Comparison of ENCODE assay signal across 1 mouse cellular context in genomic region chr19:4294381-4295097, GRCm38 (mm10).
A peak's percentile ranks its signal among the peaks of the same experiment; 100 is the strongest.
TF ChIP-seq lines count a peak whose summit lies in the region.

No protein-coding gene starts in this region.

TF ChIP-seq in MEL, 35 proteins besides CTCF, POLR2A, EP300 and RAD21 (continued from another document):
- TF ChIP-seq NELFE (IDR thresholded peaks at IDR 0.05; ENCODE audit: low read depth, low read length), result peak; percentile 50
- TF ChIP-seq SMC3 (IDR thresholded peaks at IDR 0.05; ENCODE audit: low read depth, low read length), result 0 out of 2 replicates have a peak, but pooled peaks have one; percentile 11
- TF ChIP-seq NRF1 (IDR thresholded peaks at IDR 0.05; ENCODE audit: insufficient read depth, low read depth, low read length, poor library complexity, severe bottlenecking), result no peak
- TF ChIP-seq POLR2AphosphoS2 (IDR thresholded peaks at IDR 0.05; ENCODE audit: low read length), result no peak
- 0 out of 2 replicates have a peak, but pooled peaks have one; percentile 34 for TF ChIP-seq MEF2A (IDR thresholded peaks at IDR 0.05; ENCODE audit: extremely low read depth, insufficient replicate concordance, low read depth, low read length, poor library complexity, severe bottlenecking)
- TF ChIP-seq TBP (IDR thresholded peaks at IDR 0.05; ENCODE audit: low read depth, low read length), result peak; percentile 54; the same call in 1 of the 2 replicates
- no peak for TF ChIP-seq CHD1 (IDR thresholded peaks at IDR 0.05; ENCODE audit: low read depth, low read length)
- no peak for TF ChIP-seq JUND (IDR thresholded peaks at IDR 0.05; ENCODE audit: low read depth, low read length)
- peak; percentile 66 for TF ChIP-seq MAX (IDR thresholded peaks at IDR 0.05; ENCODE audit: low read length)
- TF ChIP-seq ZMIZ1 (IDR thresholded peaks at IDR 0.05; ENCODE audit: low read depth, low read length), result peak; percentile 21; the same call in 1 of the 2 replicates
- peak; percentile 59; the same call in 1 of the 2 replicates for TF ChIP-seq BHLHE40 (IDR thresholded peaks at IDR 0.05; ENCODE audit: borderline replicate concordance, low read depth, low read length)
- peak; percentile 75 for TF ChIP-seq HCFC1 (IDR thresholded peaks at IDR 0.05; ENCODE audit: low read depth, low read length)
- TF ChIP-seq ZKSCAN1 (IDR thresholded peaks at IDR 0.05; ENCODE audit: low read depth, low read length), result no peak
- TF ChIP-seq ELF1 (IDR thresholded peaks at IDR 0.05; ENCODE audit: low read depth, low read length), result peak; percentile 79
- TF ChIP-seq CHD2 (IDR thresholded peaks at IDR 0.05; ENCODE audit: low read length), result peak; percentile 79
- TF ChIP-seq USF2 (IDR thresholded peaks at IDR 0.05; ENCODE audit: borderline replicate concordance in 1 of 2, insufficient read depth in 1 of 2, low read depth in 1 of 2, low read length in 2 of 2), result no peak
- TF ChIP-seq GATA1 (IDR thresholded peaks at IDR 0.05; ENCODE audit: low read depth, low read length), result no peak
- 0 out of 2 replicates have a peak, but pooled peaks have one; percentile 52 for TF ChIP-seq MYC (IDR thresholded peaks at IDR 0.05; ENCODE audit: low read depth, low read length)
- TF ChIP-seq ZNF384 (IDR thresholded peaks at IDR 0.05; ENCODE audit: low read depth, low read length), result no peak; the same call in 1 of the 2 replicates
- TF ChIP-seq TAL1 (IDR thresholded peaks at IDR 0.05; ENCODE audit: low read length), result peak; percentile 23; the same call in 1 of the 2 replicates
TF ChIP-seq in MEL: peak in this region for 22.
